Mouse (Mus musculus): Measurements from ENCODE around the gene Apoa4.

The Apoa4 gene

DNA sequence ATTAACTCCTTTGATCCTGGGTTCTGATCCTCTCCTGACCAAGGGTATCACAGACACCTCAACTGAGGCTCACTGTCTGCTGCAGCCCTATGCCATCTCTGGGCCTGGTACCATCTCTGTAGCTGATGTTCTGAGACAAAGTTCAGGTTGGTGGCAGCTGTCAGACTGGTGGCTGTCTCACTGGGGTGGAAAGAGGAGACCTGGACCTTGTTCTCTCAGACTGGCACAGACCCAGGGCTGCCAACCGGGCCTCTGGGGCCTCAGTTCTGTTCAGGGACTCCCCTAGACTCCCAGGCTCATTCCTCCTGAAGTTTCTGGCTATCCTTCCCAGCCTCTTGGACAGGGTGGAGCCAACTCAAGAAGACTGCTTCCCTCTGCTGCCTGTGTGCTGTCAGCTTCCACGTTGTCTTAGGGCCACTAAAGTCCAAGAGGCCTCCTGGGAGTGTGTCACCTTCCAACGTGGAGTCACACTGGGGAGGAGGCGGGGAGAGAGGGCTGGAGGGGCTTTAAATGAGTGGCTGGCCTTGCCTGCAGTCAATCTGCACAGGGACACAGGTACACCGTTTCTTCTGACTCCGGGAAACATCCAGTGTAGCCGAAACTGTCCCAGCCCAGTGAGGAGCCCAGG is at the start of gene Apoa4:
Apoa4 (plus strand) TSS at position 171 of the 628 bp plus-strand sequence.
- DNase-seq (ENCODE audit: low spot score in 2 of 2) = no peak

DNA sequence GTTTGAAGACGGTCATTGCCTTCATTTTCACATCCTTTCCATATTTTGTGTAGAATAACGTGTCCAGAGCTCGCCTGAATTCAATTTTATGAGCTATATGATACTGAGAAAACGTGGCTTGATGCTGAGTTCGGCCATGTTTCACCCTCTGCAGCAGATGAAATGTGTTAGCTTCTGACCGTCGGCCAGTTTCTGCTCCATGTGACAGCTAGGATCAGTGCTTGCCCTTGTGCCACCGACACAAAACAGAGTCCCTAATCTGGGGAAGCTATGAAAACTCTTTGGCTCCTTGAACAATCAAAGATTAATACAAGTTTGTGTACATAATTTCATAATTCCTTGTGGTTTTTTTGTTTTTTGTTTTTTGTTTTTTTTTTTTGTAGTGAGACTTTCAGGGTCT is 49.3 kb upstream of the Apoa4 start:
- DNase-seq (ENCODE audit: low spot score in 2 of 2) = no peak

GRCm38 (mm10) chr9:46191644-46192043 is 48.9 kb upstream of the Apoa4 start:
- no peak for DNase-seq (ENCODE audit: low spot score in 2 of 2)

DNA sequence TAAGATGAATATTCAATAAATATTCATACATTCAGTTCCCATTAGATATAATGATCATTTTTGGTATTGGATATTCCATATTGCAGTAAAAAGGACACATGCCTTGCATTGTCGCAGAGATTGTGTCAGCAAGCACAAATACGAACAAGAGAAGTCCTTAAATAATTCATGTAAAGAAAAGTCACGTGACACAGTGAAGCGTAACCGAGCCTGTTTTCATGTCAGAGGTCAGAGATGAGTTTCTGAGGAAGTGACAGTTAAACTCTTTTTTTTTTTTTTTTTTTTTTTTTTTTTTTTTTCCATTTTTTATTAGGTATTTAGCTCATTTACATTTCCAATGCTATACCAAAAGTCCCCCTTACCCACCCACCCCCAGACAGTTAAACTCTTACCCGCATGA is 47.9 kb upstream of the Apoa4 start:
- no peak for DNase-seq (ENCODE audit: low spot score in 2 of 2)

- DNase-seq (ENCODE audit: low spot score in 2 of 2) = no peak
These were observed 45.7 kb upstream of the Apoa4 start for GRCm38 (mm10) chr9:46194809-46195208.

GRCm38 (mm10) chr9:46196699-46197169 is 43.8 kb upstream of the Apoa4 start:
- no peak for DNase-seq (ENCODE audit: low spot score in 2 of 2)

DNA sequence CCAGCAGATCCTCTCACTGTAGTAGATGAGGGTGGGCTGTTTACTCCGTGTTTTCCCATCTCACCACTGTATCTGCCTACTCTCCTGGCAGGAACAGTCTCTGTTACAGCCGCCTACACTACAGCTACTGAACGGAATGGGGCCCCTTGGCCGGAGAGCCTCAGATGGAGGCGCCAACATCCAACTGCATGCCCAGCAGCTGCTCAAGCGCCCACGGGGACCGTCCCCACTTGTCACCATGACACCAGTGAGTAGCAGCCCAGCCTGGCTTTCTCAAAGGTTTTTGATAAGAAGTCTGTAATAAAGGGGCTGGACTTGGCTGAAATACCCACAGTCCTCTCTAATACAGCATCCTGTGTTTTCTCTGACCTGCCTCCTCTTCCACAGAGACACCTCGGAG is 42.0 kb upstream of the Apoa4 start:
- no peak for DNase-seq (ENCODE audit: low spot score in 2 of 2)

GRCm38 (mm10) chr9:46198936-46199335 is 41.6 kb upstream of the Apoa4 start:
- DNase-seq (ENCODE audit: low spot score in 2 of 2) = no peak

GRCm38 (mm10) chr9:46199609-46200008 is 40.9 kb upstream of the Apoa4 start:
- DNase-seq (ENCODE audit: low spot score in 2 of 2) = no peak

DNA sequence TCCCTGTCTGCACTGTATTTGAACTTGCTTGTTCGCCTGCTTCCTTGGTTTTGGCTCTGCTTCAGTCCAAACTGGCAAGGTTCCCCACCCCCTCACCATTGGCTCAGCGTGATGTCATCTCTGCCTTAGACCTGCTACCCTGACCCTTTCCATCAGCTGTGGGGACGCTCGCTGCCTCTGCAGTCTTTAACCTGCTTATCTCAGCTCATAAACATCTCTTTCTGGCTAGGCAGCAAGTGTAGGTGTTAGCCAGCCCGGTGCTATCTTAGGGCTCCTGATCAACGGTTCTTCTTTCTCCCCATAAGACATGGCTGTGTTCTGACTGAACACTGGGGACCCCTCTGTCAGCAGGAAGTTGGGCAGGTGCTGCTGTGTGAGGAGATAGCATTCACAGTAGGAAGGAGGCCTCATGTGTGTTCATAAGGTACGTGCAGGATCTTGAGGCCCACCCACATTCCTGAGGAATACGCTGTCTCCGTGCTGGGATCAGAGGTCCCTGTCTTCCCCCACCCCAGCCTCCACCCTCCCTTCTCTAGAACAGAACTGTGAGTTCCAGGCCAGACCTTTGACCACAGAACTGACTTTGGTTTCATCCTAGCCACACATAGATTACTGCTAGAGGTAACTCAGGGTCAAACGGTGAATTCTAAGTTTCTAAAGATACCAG is 33.5 kb upstream of the Apoa4 start:
- DNase-seq (ENCODE audit: low spot score in 2 of 2) = no peak

DNA sequence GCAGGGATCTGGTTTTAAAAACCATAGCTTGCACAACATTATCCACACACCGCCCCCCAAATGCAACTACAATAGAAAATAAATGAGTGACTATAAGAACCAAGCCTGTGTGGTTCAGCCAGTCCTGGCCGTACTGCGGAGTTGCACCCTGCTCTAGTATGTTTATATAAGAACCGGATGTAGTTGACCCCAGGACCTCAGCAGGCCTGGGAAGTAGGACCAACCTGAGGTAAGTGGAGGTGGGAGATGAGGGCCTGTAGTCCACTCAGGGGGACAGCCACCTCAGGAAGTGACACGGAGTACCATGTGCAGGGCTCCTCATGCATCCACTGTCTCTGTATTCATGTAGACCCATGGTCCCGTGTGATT is 33.0 kb upstream of the Apoa4 start:
- DNase-seq (ENCODE audit: low spot score in 2 of 2) = no peak

DNA sequence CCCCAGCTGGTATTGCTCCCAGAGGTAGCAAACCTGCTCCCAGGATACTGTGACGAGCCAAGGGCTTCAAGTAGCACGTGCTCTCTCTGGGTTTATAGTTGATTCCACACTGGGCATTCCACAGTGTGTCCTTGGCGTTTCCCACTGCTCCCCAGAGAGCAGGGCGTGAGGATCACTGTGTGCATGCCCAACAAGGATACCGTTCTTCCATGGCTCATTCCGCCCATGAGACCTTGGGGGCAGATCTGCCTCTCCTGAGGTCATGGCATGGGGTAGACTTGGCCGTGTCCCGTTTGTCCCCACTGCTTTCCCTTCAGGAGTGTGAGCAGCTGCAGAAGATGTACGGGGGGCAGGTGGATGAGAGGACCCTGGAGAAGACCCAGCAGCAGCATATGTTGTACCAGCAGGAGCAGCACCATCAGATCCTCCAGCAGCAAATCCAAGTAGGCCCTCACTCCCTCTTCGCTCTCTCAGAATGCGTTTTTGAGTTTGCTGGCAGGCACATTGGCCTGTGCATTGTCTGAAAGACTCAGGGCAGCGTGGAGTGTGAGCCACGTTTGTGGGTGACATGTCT is 32.0 kb upstream of the Apoa4 start:
- no peak for DNase-seq (ENCODE audit: low spot score in 2 of 2)

GRCm38 (mm10) chr9:46210473-46210872 is 30.0 kb upstream of the Apoa4 start:
- no peak for DNase-seq (ENCODE audit: low spot score in 2 of 2)

DNA sequence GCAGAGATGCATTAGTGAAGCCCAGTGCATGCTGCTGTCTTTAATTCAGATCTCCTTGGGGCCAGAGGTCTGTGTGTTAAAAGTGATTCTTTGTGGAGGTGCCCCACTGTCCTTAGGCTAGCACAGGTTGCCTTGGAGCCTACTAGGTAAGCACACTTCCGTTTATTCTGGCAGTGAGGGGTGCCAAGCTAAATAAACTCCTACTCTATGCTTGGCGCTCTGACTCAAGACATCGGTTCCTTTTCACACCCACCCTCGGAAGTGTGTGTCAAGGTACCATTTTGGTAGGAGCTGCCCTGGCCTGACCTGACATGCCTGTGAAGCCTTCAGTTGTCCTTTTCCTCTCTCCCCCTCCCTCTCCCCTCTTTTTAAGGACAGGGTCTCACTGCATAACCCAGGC is 26.2 kb upstream of the Apoa4 start:
- DNase-seq (ENCODE audit: low spot score in 2 of 2) = no peak

- no peak for DNase-seq (ENCODE audit: low spot score in 2 of 2)
These were observed 25.6 kb upstream of the Apoa4 start for GRCm38 (mm10) chr9:46214946-46215337.

- no peak for DNase-seq (ENCODE audit: low spot score in 2 of 2)
These were observed 24.9 kb upstream of the Apoa4 start for GRCm38 (mm10) chr9:46215338-46216322.

DNA sequence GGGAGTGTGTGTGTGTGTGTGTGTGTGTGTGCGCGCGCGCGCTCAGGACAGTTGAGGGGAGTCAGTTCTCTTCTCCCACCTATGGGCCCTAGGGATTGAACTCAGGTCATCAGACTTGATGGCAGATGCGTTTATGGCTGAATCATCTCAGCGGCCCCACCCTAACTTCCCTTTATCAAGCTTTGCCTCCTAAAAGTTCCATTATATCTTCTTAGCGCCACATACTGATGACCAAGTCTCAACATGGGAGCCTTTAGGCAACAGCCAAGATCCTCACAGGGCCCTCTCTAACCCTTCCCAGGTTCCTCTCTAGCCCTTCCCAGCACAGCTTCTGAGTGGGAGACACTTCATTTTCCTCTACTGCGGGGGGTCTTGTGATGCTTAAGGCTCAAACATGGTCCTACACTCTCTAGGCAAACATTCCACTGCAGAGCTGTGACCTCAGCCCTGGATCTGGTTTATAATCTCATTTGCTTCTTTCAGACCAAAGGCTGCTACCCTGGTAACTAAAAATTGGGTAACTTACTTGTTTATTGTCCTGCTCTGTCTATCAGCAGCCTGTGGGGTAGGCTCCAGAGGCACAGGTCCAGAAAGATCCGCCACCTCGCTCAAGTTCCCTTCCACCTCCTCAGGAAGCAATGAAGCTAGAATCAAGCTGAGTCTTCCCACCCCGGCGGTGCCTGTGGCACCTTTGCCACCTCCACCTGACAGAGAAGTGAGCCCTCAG is 23.6 kb upstream of the Apoa4 start:
- DNase-seq (ENCODE audit: low spot score in 2 of 2) = no peak

DNA sequence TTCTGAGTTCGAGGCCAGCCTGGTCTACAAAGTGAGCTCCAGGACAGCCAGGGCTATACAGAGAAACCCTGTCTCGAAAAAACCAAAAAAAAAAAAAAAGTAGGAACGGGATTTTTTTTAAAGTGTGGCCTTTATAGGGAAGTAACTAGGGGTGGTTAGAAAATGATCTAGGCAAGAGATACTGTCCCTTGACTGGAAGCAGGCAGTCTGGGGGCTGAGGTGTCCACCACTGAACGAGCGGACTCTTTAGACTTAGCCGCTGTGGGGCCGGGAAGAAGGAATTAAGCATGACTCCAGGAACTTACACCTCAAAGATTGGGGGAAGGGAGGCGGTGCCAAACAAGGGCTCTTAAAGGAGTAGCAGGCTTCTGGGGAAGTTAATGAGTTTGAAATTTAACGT is 22.3 kb upstream of the Apoa4 start:
- no peak for DNase-seq (ENCODE audit: low spot score in 2 of 2)

DNA sequence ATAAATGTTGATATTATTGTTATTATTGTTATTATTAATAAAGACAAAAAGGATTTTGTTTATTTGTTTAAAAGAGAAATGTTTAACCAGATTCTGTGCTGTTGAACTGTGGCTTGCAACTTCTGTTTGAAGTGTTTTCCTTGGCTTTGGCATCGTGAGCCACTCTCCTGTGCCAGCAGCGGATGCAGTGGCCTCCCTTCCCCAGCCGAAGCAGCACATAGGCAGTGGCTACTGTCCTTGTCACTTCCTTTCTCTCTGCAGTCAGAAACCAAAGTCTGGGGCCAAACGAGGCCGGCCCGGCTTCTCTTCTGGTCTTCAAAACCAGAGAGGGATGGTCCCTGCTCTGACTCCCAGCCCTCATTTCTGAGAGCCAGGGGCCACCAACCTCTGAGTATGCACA is 17.4 kb upstream of the Apoa4 start:
- DNase-seq (ENCODE audit: low spot score in 2 of 2) = no peak

- no peak for DNase-seq (ENCODE audit: low spot score in 2 of 2)
These were observed 16.4 kb upstream of the Apoa4 start for GRCm38 (mm10) chr9:46224101-46224500.

GRCm38 (mm10) chr9:46224945-46225660 is 15.4 kb upstream of the Apoa4 start:
- no peak for DNase-seq (ENCODE audit: low spot score in 2 of 2)
